Mouse (Mus musculus) heart, embryonic 10.5 days (tissue): ENCODE measurements around the gene Selplg. TPM values are rescaled to one million over a fixed set of nuclear protein-coding genes. Genes with fewer than 3 reads are reported as not detected.

Experiments used
- DNase-seq: peaks from one replicate; pipeline ENCODE4 v3.0.0-alpha.2; 2017; ENCODE audit warnings: low spot score
- H3K27ac ChIP-seq: fragments of 300-500 bp; sonication (generic); 2 replicates; pipeline ENCODE4 v1.5.1; 2016; ENCODE audit warnings: mild to moderate bottlenecking
- H3K27me3 ChIP-seq: fragments of 300-500 bp; sonication (generic); 2 replicates; pipeline ENCODE4 v1.6.1; 2016; ENCODE audit warnings: mild to moderate bottlenecking; ENCODE audit not compliant: poor library complexity, insufficient read depth, severe bottlenecking
- H3K36me3 ChIP-seq: fragments of 300-500 bp; sonication (generic); 2 replicates; pipeline ENCODE4 v1.6.1; 2016; ENCODE audit warnings: mild to moderate bottlenecking, moderate library complexity
- H3K4me1 ChIP-seq: fragments of 300-500 bp; sonication (generic); 2 replicates; pipeline ENCODE4 v1.6.1; 2016; ENCODE audit warnings: mild to moderate bottlenecking
- H3K4me3 ChIP-seq: fragments of 300-500 bp; sonication (generic); 2 replicates; pipeline ENCODE4 v1.5.1; 2016; ENCODE audit warnings: mild to moderate bottlenecking, moderate library complexity
- H3K9me3 ChIP-seq: fragments of 300-500 bp; sonication (generic); 2 replicates; pipeline ENCODE4 v1.6.1; 2016; ENCODE audit warnings: mild to moderate bottlenecking, moderate library complexity
- WGBS: fragments of 180-500 bp; shearing (Covaris S2); methylation state at CpG from one replicate; pipeline ENCODE4 v1.1.7; 2016; 5-methylcytosine and 5-hydroxymethylcytosine counted together
- polyA plus RNA-seq: library from polyadenylated mRNA; unstranded; fragments of >200 nt; fragmentation: Nextera tagmentation; extraction: Ambion mirVana; gene quantifications from 2 replicates; pipeline ENCODE4 v1.2.1, GENCODE M21; 2016

The Selplg gene
- polyA plus RNA-seq, 1 experiment from 2014 or later = 1.3 TPM

DNA sequence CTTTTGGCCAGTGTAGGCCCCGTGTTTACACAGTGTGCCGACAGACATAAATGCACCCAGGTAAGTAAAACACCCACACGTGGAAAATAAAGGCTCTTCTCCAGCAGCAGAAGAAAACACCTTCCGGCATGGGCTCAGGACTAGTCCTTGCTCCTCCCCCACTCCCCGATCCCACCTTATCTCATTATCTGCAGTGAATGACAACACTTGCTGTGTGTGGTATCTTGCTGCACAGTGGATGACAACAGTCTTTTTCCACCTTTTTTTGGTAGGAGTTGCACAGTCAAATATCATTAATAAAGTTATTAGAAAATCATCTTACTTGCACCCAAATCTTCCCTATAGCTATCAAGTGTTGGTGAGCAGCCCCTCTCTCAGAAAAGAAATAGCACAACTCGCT, 32.5 kb upstream of the Selplg start:
- DNase-seq = no peak
- Histone ChIP-seq H3K36me3 (peaks cover 50% of the 10 kb centered on the region), H3K27ac (no peak overlapping the region), H3K27me3 (no peaks in the 10 kb centered on the region), H3K4me3 (no peak overlapping the region), H3K9me3 (no peaks in the 10 kb centered on the region), H3K4me1 (peaks cover 38% of the 10 kb centered on the region)
- WGBS = 71% methylated on average over 6 of the region's 6 CpGs

DNA sequence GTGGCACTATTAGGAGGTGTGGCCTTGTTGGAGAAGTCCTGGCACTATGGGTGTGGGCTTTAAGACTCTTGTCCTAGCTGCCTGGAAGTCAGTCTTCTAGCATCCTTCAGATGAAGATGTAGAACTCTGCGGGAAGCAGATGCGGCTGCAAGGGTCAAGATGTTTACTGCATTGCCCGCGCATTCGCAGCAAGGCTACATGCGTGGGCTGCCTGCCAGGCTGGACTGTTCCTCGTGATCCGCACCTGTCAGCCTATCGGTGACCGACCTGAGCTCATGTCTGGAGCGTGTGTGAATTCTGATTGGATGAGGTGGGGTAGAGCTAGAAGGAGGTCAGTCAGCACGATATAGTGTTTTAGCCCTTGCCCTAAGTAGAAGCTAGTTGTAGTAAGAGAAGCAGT, 31.6 kb upstream of the Selplg start:
- no peak for DNase-seq
- Histone ChIP-seq H3K27ac (no peak overlapping the region), H3K4me1 (peaks cover 34% of the 10 kb centered on the region), H3K36me3 (peaks cover 50% of the 10 kb centered on the region), H3K9me3 (no peaks in the 10 kb centered on the region), H3K27me3 (no peaks in the 10 kb centered on the region), H3K4me3 (no peak overlapping the region)
- WGBS = 94% methylated on average over 12 of the region's 12 CpGs

DNA sequence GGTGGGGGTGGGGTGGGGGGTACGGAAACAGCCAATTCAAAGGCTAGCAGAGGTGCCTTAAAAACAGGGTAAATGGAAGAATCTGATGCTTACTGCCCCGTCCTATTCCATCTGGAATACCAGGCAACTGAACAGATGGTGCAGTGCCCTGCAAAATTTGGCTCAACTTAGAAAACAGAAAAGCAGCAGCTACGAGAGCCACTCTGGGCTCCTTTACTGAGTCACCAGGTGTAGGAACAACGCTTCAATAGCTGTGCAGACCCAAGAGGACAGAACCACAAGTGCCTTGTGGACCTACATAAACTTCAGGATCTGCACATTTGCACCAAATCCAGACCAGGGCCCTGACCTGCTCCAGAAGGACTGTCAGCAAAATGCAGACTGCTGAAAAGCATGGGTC, 30.0 kb upstream of the Selplg start:
- H3K36me3 ChIP-seq = peaks cover 50% of the 10 kb centered on the region
- H3K9me3 ChIP-seq = no peaks in the 10 kb centered on the region
- H3K4me3 ChIP-seq = no peak overlapping the region
- no peak overlapping the region for H3K27ac ChIP-seq
- no peak for DNase-seq
- no peaks in the 10 kb centered on the region for H3K27me3 ChIP-seq
- peaks cover 35% of the 10 kb centered on the region for H3K4me1 ChIP-seq
- 89% methylated on average over 4 of the region's 4 CpGs for WGBS

DNA sequence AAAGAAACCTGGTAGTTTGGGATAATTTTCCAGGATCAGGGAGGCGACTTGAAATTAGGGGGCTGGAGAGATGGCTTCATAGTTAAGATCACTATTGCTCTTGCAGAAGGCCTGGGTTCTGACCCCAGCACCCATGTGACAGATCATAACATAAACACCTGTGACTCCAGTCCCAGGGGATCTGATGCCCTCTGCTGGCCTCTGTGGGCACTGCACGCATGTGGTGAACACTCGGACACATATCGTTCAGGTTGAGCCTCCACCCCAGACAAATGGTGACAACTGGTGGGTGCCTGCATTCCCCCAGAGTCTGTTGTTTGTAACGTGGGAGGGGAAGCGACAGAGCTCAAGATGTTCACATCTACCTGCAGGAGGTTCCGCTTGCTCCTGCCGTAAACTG, 28.9 kb upstream of the Selplg start:
- no peak overlapping the region for H3K4me3 ChIP-seq
- no peaks in the 10 kb centered on the region for H3K9me3 ChIP-seq
- H3K36me3 ChIP-seq = peaks cover 50% of the 10 kb centered on the region
- H3K4me1 ChIP-seq = peaks cover 47% of the 10 kb centered on the region
- no peak overlapping the region for H3K27ac ChIP-seq
- DNase-seq = no peak
- H3K27me3 ChIP-seq = no peaks in the 10 kb centered on the region
- 95% methylated on average over 8 of the region's 8 CpGs for WGBS

DNA sequence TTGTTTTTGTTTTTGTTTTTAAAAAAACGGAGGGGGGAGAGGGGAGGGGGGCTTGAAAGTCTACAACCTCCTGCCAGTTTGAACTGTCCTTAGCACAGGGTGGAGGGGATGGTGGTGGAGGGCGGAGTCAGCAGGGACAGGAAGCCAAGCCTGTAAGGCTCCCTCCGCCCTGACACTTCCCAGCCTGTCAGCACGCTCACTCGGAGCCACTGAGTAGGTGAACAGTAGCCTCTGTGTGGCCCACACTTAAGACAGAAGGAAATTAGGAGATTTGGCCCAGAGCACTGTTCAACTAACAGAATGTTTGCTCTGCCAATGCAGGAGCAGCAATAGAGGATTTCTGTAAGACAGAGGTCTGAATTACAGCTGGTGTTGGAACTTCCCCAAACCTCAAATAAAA, 26.5 kb upstream of the Selplg start:
- DNase-seq = no peak
- peaks cover 38% of the 10 kb centered on the region for H3K36me3 ChIP-seq
- 20% methylated on average over 5 of the region's 5 CpGs for WGBS
- H3K27ac ChIP-seq = peak overlapping the region; percentile 71
- no peak overlapping the region for H3K4me3 ChIP-seq
- H3K4me1 ChIP-seq = peaks cover 65% of the 10 kb centered on the region
- no peaks in the 10 kb centered on the region for H3K27me3 ChIP-seq
- no peaks in the 10 kb centered on the region for H3K9me3 ChIP-seq

DNA sequence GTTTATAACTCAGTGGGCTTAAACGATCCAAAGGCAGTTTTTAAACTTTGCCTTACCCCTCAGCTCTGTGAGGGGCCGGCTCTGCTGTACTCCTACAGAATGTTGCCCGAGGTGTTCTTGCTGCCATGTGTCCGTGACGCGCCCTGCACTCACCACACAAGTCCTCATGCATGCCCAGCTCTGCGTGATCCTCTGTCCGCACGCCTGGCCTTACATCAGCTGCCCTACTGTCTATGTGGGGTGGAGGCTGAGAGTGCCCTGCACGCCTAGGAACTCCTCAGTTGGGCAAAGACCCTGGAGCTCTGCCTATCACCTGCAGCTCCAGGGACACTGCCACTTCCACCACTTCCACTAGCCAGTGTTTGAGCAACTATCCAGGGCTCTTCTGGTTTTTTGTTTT, 26.1 kb upstream of the Selplg start:
- H3K27me3 ChIP-seq = no peaks in the 10 kb centered on the region
- no peak for DNase-seq
- no peaks in the 10 kb centered on the region for H3K9me3 ChIP-seq
- peaks cover 35% of the 10 kb centered on the region for H3K36me3 ChIP-seq
- peak overlapping the region; percentile 71; the same call in 1 of the 2 replicates for H3K27ac ChIP-seq
- no peak overlapping the region for H3K4me3 ChIP-seq
- WGBS = 74% methylated on average over 10 of the region's 10 CpGs
- H3K4me1 ChIP-seq = peaks cover 69% of the 10 kb centered on the region

DNA sequence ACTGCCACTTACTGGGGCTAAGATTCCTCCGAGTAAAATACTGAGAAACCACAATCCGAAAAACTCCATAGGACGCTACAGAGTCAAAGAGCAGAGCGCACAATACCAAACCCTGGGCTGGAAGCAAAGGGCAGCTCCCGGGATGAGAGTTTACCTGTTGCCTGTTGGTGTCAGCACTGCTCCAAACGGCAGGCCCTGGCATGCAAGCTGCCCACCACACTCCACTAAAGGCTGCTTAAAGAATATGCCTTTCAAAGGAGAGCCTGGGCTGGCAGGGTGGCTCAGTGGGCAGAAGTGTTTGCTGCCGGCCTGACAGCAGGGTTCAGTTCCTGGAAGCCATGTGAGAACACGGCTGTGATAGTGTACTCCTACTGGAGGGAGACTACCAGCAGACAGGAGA, 25.2 kb upstream of the Selplg start:
- Histone ChIP-seq H3K36me3 (peaks cover 25% of the 10 kb centered on the region), H3K4me1 (peaks cover 72% of the 10 kb centered on the region), H3K27me3 (no peaks in the 10 kb centered on the region), H3K27ac (peak overlapping the region; percentile 80; the same call in 1 of the 2 replicates), H3K4me3 (no peak overlapping the region), H3K9me3 (no peaks in the 10 kb centered on the region)
- no peak for DNase-seq
- WGBS = 67% methylated on average over 8 of the region's 8 CpGs

DNA sequence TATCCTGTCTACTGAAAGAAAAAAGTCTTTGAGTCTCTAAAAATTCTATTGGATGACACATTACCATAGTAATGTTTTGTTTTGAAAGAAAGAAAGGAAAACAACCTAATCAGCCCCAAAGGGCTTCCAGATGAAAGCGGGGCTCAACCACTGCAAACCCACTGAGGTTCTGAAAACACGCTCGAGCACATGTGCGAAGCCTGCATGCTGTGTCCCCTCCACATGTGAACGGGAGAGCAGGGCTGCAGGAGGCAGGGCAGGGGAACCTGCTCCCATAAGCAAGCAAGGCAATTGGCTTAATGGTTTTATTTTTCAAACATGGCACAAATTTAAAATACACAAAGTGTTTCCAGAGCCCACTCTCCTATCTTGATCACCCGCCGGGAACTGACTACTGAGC, 24.2 kb upstream of the Selplg start:
- Histone ChIP-seq H3K9me3 (no peaks in the 10 kb centered on the region), H3K27ac (peak overlapping the region; percentile 80), H3K4me3 (no peak overlapping the region), H3K36me3 (peaks cover 28% of the 10 kb centered on the region), H3K4me1 (peaks cover 72% of the 10 kb centered on the region), H3K27me3 (no peaks in the 10 kb centered on the region)
- DNase-seq = no peak
- 68% methylated on average over 7 of the region's 7 CpGs for WGBS

DNA sequence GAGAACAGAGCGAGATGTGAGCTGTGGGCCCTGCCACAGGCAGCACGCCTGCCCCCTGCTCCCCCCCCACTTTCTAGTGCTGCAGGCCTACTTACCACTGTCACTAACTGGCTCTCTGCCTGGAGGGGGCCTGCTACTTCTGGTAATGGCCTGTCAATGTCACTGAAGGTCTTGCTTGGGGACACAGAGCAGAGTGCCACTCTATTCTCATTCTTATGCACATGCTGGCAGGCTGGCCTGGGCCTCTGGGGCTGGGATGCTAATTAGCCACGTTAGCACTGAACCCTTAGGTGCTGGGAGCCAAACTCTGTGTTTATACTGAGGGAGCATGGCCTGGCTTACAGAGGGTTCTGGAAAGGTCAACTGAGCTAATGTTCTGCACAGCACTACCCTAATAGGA, 23.3 kb upstream of the Selplg start:
- peak overlapping the region; percentile 80 for H3K27ac ChIP-seq

DNA sequence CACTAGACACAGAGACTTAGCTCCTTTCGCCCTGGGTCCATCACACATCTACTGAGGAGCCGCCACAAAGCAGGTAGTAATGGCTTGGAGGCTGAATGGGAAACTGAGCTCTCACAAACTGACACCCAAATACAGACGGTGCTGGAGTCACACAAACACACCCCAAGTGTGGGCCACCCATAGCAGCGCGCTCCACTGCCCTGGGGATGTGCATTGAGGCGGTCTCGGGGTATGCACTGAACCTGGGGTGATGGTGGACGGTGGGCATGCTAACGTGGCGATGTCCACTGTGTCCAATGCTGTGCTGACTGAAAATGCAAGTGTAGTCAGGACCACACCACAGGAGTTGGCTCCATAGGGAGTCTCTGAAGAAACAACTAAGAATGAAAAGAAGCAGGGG, 22.7 kb upstream of the Selplg start:
- H3K4me1 ChIP-seq = peaks cover 75% of the 10 kb centered on the region

More for the DNA sequence above, 23.3 kb upstream of the Selplg start:
- Histone ChIP-seq H3K27me3 (no peaks in the 10 kb centered on the region), H3K36me3 (peaks cover 28% of the 10 kb centered on the region), H3K9me3 (no peaks in the 10 kb centered on the region), H3K4me1 (peaks cover 76% of the 10 kb centered on the region), H3K4me3 (no peak overlapping the region)
- 42% methylated on average over 3 of the region's 3 CpGs for WGBS
- no peak for DNase-seq

DNA sequence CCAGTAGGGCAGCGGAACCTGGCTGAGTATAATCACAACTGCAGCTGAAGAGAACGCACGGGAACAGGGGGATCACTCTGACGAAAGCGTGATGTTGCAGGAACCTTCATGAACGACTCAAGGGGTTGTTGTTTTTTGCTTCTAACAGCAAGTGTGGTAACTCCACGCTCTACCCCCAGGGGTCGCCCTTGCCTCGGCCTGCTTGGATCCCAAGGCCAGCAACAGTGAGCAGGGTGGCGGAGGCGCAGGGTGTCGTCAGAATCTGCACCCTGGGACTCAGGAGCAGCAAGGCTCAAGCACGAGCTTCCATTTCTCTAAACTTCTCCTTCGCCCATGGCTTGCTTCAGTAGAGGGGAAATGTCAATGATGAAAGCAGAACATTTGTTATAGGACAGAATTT, 22.1 kb upstream of the Selplg start:
- no peaks in the 10 kb centered on the region for H3K27me3 ChIP-seq
- 41% methylated on average over 14 of the region's 14 CpGs for WGBS
- peaks cover 36% of the 10 kb centered on the region for H3K36me3 ChIP-seq
- peak overlapping the region; percentile 82 for H3K27ac ChIP-seq
- H3K4me3 ChIP-seq = no peak overlapping the region
- no peaks in the 10 kb centered on the region for H3K9me3 ChIP-seq
- H3K4me1 ChIP-seq = peaks cover 76% of the 10 kb centered on the region
- peak; percentile 91 for DNase-seq

More for the DNA sequence above, 22.7 kb upstream of the Selplg start:
- H3K36me3 ChIP-seq = peaks cover 30% of the 10 kb centered on the region
- WGBS = 87% methylated on average over 10 of the region's 10 CpGs
- no peaks in the 10 kb centered on the region for H3K9me3 ChIP-seq
- H3K27me3 ChIP-seq = no peaks in the 10 kb centered on the region
- DNase-seq = no peak
- peak overlapping the region; percentile 80 for H3K27ac ChIP-seq
- H3K4me3 ChIP-seq = no peak overlapping the region

DNA sequence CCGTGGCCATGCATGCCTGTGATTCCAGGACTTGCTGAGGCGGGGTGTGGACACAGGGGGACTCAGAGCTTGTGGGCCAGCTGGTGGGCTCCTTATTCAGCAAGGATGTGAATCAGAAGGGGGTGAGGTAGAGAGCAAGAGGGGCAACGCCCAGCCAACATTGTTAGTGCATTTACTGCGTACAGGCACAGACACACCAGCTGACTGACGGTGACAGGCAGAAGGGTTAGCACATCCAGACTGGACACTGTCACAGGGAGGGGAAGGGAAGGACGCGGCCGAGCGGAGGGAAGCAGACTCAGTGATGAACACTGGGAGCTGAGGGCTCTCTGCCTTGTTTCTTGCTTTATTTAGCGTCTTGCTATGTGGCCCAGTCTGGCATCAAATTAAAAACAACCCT, 21.1 kb upstream of the Selplg start:
- Histone ChIP-seq H3K4me3 (no peak overlapping the region), H3K27ac (peak overlapping the region; percentile 82), H3K4me1 (peaks cover 66% of the 10 kb centered on the region), H3K9me3 (no peaks in the 10 kb centered on the region), H3K36me3 (peaks cover 44% of the 10 kb centered on the region), H3K27me3 (no peaks in the 10 kb centered on the region)
- 63% methylated on average over 10 of the region's 10 CpGs for WGBS
- DNase-seq = no peak

DNA sequence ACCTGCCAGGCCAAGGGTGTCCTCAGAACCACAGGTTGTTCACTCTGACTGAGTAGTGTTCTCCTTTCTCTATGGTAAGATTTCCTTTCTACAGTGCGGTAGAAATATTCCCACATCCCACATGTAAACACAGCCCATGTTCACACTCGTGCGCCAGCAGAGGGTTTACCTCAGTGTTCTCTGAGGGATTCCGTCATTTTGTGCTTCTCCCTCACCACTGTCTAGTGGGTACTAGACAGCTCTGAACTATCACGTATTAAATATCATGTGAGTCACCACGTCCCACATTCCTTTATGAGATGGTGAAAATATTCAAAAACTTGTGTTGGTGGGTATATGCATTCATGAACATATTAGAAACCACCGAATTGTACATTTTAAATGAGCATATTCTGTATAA, 20.0 kb upstream of the Selplg start:
- 91% methylated on average over 7 of the region's 7 CpGs for WGBS
- Histone ChIP-seq H3K36me3 (peaks cover 54% of the 10 kb centered on the region), H3K9me3 (no peaks in the 10 kb centered on the region), H3K27me3 (no peaks in the 10 kb centered on the region), H3K27ac (0 out of 2 replicates have a peak overlapping the region, but pooled peaks have one; percentile 16), H3K4me1 (peaks cover 56% of the 10 kb centered on the region), H3K4me3 (no peak overlapping the region)
- DNase-seq = no peak

DNA sequence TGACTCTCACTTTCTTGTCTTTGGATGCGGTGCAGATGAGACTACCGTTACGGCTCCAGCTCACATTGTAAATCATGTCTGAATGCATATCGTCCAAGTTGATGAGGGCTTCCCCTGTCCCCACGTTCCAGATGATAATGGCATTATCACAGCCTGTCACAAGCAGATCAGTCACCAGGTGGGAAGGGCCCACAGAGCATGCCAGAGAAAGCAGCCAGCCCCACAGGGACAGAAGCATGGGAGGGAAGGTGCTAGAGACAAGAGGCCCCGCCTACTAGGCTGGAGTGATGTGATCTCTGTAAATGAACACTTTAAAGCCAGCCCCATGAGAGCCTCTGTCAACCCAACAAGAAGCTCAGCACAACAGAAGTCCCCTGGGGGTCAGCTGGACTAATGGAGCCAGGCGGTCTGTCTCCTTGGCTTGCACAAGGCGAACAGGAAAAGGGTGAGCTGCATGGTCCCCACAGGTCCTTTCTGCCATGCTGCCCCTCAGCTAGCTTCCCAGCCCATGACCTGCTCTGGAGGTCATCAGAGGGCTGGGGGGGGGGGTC, 18.3 kb upstream of the Selplg start:
- H3K4me1 ChIP-seq = peaks cover 39% of the 10 kb centered on the region
- peaks cover 72% of the 10 kb centered on the region for H3K36me3 ChIP-seq
- 72% methylated on average over 8 of the region's 8 CpGs for WGBS
- no peak overlapping the region for H3K4me3 ChIP-seq
- no peaks in the 10 kb centered on the region for H3K9me3 ChIP-seq
- no peak for DNase-seq
- no peaks in the 10 kb centered on the region for H3K27me3 ChIP-seq
- peak overlapping the region; percentile 18; the same call in 1 of the 2 replicates for H3K27ac ChIP-seq
